Mouse (Mus musculus) ZHBTc4 (cell line): ENCODE results near the gene Lypd5.
"Not testable (repeated sequence)": the region's sequence is repeated elsewhere in the genome, so short reads cannot be mapped to it uniquely, and the experiment has no call there.

Experiments used
- DNase-seq: peaks from one replicate; pipeline ENCODE4 v3.0.0-alpha.2; 2011; ENCODE audit warnings: low read depth, low spot score

Lypd5 gene

DNA sequence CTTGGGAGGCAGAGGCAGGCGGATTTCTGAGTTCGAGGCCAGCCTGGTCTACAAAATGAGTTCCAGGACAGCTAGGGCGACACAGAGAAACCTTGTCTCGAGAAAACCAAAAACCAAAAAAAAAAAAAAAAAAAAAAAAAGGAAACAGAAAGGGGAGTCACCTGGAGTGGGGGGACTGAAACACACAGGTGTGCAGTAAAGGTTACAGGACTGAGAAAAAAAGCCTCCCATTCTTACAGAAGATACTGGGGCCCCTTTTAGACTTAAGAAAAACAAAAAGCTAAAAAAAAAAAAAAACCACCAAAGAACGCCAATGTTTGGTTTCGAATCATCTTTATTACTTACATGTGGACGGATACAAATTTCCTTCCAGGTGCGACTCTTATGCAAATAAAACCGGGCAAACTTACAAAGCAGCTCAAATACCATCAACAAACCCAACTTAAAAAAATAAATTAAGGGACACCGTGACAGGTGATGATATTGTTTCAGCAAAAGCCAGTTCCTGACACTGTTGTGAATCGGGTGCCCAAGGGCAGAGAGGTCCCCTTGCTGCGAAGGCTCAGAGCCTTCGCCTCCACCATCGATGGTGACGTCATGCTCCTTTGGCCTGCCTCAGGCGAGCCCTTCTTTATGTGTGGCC lies 33.9 kb downstream of the Lypd5 start:
- DNase-seq = no peak

GRCm38 (mm10) chr7:24384070-24384469 lies 35.1 kb downstream of the Lypd5 start:
- no peak for DNase-seq

DNA sequence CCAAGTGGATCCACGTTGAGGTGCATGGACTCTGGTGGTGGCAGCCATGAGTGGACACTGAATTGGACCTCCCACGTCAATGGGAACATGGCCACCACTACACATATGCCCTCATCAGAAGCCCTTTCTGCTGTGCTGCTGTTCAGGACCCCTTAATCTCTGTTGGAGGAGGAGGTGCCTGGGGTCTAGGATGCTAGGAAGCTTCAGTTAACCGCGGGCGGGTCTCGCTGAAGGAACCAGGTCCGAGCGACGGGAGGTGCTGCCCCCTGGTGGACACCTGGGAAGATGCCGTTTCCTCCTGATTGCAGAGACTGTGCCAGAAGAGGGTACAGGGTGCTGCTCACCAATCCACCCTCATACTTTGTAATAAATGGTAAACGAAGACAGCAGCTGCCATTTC lies 35.8 kb downstream of the Lypd5 start:
- DNase-seq = peak; percentile 83

DNA sequence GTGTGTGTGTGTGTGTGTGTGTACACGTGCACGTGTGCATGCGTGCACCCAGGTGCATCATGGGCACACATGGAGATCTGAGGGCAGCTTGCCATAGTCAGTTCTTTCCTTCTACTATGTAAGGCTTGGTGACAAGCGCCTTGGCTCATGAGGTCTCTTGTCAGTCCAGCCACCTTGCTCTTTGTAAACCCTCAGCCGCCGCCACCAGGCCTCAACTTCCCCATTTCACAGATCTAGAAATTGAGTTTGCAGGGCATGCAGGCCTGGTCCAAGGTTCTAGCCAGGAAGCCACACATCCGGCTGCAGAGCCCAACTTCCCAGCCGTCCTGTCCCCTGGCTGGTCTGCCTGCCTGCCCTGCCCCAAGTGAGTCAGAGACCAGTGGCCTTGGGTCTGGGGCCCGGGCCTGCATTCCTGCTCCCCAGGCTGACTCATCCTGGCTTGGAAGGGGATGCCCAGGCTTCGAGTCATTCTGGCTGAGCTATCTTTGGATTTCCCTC lies 38.1 kb downstream of the Lypd5 start:
- no peak for DNase-seq

DNA sequence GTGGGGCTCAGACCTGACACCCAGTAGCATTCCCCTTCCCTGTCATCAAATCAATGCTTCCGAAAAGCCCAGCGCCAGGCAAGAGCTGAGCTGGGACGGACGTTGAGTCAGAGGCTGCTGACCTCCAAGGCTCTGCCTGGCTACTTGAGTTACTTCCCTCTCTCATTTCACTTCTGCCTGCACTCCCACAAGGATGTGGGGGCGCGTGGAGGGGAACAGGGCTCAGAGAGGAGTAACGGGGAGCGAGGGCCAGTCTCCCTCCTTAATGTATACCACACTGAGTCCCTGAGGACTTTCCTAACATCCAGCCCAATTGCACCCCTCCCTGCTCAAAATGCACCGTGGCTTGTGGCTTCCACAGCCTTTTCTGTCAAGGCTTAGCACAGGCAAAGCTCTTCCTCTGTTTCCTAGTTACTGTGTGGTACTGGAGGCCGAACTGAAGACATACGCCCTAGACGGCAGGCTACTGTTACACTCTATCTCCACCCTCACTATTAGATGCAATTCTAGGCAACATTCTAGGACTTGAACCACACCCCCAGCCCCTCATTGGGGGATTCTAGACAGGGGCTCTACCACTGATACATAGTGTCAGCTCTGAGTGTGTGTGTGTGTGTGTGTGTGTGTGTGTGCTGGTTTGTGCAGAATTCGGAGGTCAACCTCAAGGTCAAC lies 40.7 kb downstream of the Lypd5 start:
- DNase-seq = peak; percentile 31

DNA sequence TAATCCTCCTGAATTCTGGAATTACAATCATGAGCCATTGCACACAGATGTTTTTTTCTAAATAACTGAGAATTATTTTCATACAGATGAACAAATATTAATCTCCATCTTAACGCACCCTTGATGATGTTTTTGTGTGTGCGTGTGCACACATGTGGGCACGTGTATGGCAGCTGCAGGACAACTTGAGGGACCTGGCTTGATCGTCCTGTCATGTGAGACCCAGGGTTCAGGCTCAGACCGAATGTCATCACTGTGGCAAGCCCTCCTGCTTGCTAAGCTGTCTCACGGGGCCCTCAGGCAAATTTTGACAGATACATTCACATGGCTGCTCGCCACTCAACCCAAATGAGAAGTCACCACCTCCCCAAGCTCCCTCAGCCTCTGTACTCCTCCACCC lies 41.5 kb downstream of the Lypd5 start:
- DNase-seq = no peak

- DNase-seq = no peak
Measured at GRCm38 (mm10) chr7:24391077-24391476, 42.1 kb downstream of the Lypd5 start.

DNA sequence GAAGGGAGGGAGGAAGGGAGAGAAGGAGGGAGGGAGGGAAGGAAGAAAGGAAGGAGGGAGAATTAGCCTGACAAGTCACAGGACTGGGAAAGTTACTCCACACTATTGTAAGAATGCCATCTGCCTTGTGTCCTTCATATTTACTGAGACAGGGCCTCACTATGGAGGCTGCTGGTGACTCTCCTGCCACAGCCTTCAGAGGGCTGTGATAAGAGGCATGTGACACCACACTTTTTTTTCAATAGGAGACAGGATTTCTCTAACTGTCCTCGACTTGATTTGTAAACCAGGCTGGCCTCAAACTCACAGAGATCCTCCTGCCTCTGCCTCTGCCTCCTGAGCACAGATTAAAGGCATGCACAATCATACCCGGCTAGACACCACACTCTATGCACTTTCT lies 42.7 kb downstream of the Lypd5 start:
- no peak for DNase-seq

GRCm38 (mm10) chr7:24394054-24394453 lies 45.1 kb downstream of the Lypd5 start:
- DNase-seq = no peak

DNA sequence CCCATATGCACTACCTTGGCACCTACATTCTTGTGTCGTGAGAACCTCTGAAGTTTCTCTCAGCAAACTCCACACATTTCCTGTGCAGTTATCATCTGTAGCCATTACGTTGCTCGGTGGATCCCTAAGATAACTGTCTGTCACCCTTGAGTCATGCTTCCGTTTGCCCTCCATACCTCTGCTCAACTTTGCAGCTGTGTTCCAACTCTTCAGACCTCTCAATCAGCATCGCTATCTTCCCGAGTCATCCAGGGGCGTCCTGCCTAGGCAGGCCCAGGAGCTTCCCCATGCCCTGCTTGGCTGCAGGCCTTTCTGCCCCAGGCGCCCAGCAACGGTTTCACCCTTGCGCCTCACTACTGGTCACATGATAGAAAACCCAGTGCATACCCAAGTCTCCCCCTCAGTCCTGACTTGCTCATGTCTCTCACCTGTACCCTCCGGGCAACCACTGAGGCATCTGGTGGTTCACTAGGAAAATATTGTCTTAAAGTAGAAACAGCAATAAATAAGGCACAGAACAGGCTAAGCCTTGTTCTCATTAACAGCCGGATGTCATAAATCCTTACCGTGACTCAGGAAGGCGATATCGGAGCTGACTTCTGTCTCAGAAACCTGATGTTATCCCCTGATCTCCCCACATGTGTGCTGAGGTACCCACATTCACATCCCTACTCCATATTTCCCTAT lies 45.6 kb downstream of the Lypd5 start:
- DNase-seq = no peak

GRCm38 (mm10) chr7:24396832-24397231 lies 47.8 kb downstream of the Lypd5 start:
- no peak for DNase-seq

- no peak for DNase-seq
Measured at GRCm38 (mm10) chr7:24398364-24398913, 49.4 kb downstream of the Lypd5 start.

- peak; percentile 99 for DNase-seq
Measured at GRCm38 (mm10) chr7:24399256-24400081, 50.5 kb downstream of the Lypd5 start, which contains the start of gene Smg9. Gene Smg9, plus strand, starts transcription at chr7:24399619.

- DNase-seq = no peak
Measured at GRCm38 (mm10) chr7:24400082-24400452, 51.1 kb downstream of the Lypd5 start.

DNA sequence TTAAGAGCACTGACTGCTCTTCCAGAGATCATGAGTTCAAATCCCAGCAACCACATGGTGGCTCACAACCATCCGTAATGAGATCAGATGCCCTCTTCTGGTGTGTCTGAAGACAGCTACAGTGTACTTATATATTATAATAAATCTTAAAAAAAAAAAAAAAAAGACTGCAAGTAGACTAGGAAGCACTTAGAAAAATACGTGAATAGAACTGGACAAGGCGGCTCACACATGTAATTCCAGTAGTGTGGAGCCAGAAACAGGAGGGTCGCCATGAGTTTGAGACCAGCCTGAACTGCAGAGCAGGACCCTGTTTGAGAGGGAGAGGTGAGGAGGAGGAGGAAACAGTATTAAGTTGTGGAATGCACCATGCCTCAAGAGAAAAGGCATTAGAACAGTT lies 51.5 kb downstream of the Lypd5 start:
- DNase-seq = not testable (repeated sequence)

DNA sequence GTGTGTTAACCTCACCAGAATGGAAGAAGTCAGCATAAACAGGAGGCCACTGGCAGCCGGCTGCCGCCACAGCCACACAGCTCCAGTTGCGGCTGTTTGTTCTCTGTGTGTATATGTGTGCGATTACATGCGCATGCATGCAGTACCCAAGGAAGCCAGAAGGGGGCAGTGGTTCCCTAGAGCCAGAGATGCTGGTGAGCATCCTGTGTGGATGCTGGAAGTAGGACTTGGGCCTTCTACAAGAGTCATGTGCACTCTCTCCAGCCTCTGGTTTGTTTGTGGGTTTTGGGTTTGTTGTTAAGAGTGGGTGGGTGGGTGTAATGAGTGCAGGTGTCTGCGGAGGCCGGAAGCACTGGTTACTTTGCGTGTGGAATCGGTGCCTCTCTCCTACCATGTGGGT lies 53.9 kb downstream of the Lypd5 start:
- peak; percentile 90 for DNase-seq
